Mouse (Mus musculus): ENCODE measurements around the gene Car7. TPM values are rescaled to one million over a fixed set of nuclear protein-coding genes. Genes with fewer than 3 reads are reported as not detected.

The Car7 gene
- polyA plus RNA-seq, 1 experiment from 2014 or later, result 1.2 TPM

DNA sequence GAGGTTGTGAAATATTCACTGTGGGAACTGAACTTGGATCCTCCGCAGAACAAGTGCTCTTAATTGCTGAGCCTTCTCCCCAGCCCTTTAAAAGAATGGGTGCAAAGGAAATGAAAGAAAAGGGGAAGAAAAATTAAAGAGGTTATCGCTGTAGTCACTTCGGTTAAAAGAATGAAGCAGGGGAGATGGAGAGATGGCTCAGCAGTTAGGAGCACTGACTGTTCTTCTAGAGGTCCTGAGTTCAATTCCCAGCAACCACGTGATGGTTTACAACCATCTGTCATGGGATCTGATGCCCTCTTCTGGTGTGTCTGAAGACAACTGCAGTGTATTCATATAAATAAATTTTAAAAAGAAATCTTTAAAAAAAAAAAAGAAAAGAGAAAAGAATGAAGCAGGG is 1.5 kb downstream of the Car7 start:
- Histone ChIP-seq H3K27ac (ENCODE audit: low read depth, low read length) (no peak overlapping the region), H3K4me2 (ENCODE audit: low read depth) (no peak overlapping the region), H3K36me3 (ENCODE audit: control insufficient read depth, insufficient read depth, low read length) (no peaks in the 10 kb centered on the region), H3K4me3 (ENCODE audit: low read depth, low read length) (no peak overlapping the region), H3K9me3 (ENCODE audit: control insufficient read depth, low read length) (no peaks in the 10 kb centered on the region), H3K9ac (ENCODE audit: low read length) (no peak overlapping the region), H3K4me1 (ENCODE audit: control insufficient read depth, insufficient read depth, low read length) (peaks cover 9% of the 10 kb centered on the region), H3K27me3 (ENCODE audit: control insufficient read depth, insufficient read depth, low read length) (peaks cover 18% of the 10 kb centered on the region)
- ATAC-seq (ENCODE audit: insufficient read depth, low FRiP score, low TSS enrichment) (no peak), DNase-seq (ENCODE audit: low spot score) (no peak)
- 83% methylated on average over 4 of the region's 4 CpGs for WGBS

DNA sequence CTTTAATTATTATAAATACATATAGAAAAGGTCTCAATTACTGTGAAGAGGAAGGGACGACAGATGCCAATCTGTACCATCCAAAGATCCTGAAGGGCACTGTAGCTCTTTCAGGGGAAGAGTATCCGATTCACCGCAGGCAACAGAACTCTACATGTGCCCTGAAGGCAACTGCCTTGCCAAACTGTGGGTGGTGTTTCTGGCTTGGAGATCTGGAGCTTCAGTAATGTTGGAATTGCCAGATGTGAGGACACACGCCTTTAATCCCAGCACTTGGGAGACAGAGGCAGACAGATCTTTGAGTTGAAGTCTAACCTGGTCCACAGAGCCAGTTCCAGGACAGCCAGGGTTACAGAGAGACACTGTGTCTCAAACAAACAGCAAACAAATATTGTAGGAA is 4.4 kb downstream of the Car7 start:
- H3K4me2 ChIP-seq (ENCODE audit: low read depth), result no peak overlapping the region
- H3K27ac ChIP-seq (ENCODE audit: low read depth, low read length), result no peak overlapping the region
- H3K4me1 ChIP-seq (ENCODE audit: control insufficient read depth, insufficient read depth, low read length), result peaks cover 6% of the 10 kb centered on the region; the same call in 1 of the 2 replicates
- H3K9me3 ChIP-seq (ENCODE audit: control insufficient read depth, low read length), result no peaks in the 10 kb centered on the region
- no peak overlapping the region for H3K4me3 ChIP-seq (ENCODE audit: low read depth, low read length)
- H3K9ac ChIP-seq (ENCODE audit: low read length), result no peak overlapping the region
- H3K27me3 ChIP-seq (ENCODE audit: control insufficient read depth, insufficient read depth, low read length), result peaks cover 45% of the 10 kb centered on the region
- H3K36me3 ChIP-seq (ENCODE audit: control insufficient read depth, insufficient read depth, low read length), result no peaks in the 10 kb centered on the region
- ATAC-seq (ENCODE audit: insufficient read depth, low FRiP score, low TSS enrichment), result no peak
- DNase-seq (ENCODE audit: low spot score), result no peak
- WGBS, result 79% methylated on average over 4 of the region's 4 CpGs

DNA sequence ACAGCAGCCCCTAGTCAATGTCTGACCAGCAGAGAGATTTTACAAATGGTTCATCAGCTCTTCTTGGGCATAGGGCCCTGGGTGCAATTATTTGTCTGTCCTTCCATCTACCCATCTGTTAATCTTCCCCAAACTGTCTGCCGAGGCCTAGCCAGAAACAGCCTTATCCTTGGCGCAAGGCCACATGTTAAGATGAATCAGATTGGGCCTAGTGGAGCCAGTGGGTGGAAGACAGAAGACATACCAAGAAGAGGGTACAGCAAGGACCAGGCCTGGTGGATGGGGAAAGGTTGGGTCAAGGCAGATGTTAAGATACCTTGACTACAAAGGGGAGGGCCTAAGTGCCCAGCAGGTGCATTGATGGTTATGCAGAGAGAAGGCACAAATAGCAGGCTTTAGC is 5.1 kb downstream of the Car7 start:
- H3K27me3 ChIP-seq (ENCODE audit: control insufficient read depth, insufficient read depth, low read length), result peaks cover 45% of the 10 kb centered on the region
- WGBS, result 93% methylated on average over 2 of the region's 2 CpGs
- no peak overlapping the region for H3K4me3 ChIP-seq (ENCODE audit: low read depth, low read length)

DNA sequence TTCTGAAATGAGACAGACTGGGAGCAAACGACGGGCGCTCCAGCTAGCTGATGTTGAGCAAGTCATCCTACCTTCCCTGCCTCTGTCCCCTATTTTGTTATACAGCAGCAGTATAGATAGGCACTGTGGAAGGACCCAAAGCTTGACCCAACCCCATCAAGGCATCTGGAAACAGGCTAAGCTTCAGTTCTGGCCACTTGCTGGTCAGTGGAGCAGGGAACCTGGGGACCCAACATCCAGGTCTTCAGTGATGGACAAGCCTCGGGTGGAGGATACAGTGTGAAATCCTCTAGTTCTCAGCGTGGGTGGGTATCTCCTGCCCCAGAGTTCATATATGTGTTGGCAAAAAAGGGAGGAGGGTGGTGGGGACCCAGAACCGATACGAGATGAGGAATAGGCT is 5.7 kb downstream of the Car7 start:
- DNase-seq (ENCODE audit: low spot score), result no peak
- H3K27ac ChIP-seq (ENCODE audit: low read depth, low read length), result no peak overlapping the region
- H3K4me3 ChIP-seq (ENCODE audit: low read depth, low read length), result peak overlapping the region; percentile 43
- H3K9ac ChIP-seq (ENCODE audit: low read length), result no peak overlapping the region
- no peaks in the 10 kb centered on the region for H3K9me3 ChIP-seq (ENCODE audit: control insufficient read depth, low read length)
- H3K4me2 ChIP-seq (ENCODE audit: low read depth), result peak overlapping the region; percentile 89
- ATAC-seq (ENCODE audit: insufficient read depth, low FRiP score, low TSS enrichment), result no peak
- peaks cover under 1% of the 10 kb centered on the region; the same call in 1 of the 2 replicates for H3K4me1 ChIP-seq (ENCODE audit: control insufficient read depth, insufficient read depth, low read length)
- H3K27me3 ChIP-seq (ENCODE audit: control insufficient read depth, insufficient read depth, low read length), result peaks cover 45% of the 10 kb centered on the region
- no peaks in the 10 kb centered on the region for H3K36me3 ChIP-seq (ENCODE audit: control insufficient read depth, insufficient read depth, low read length)
- WGBS, result 37% methylated on average over 7 of the region's 7 CpGs

More for the DNA sequence above, 5.1 kb downstream of the Car7 start:
- Histone ChIP-seq H3K27ac (ENCODE audit: low read depth, low read length) (no peak overlapping the region), H3K4me2 (ENCODE audit: low read depth) (no peak overlapping the region), H3K4me1 (ENCODE audit: control insufficient read depth, insufficient read depth, low read length) (peaks cover 6% of the 10 kb centered on the region; the same call in 1 of the 2 replicates), H3K36me3 (ENCODE audit: control insufficient read depth, insufficient read depth, low read length) (no peaks in the 10 kb centered on the region), H3K9ac (ENCODE audit: low read length) (no peak overlapping the region), H3K9me3 (ENCODE audit: control insufficient read depth, low read length) (no peaks in the 10 kb centered on the region)
- DNase-seq (ENCODE audit: low spot score), result no peak
- no peak for ATAC-seq (ENCODE audit: insufficient read depth, low FRiP score, low TSS enrichment)

DNA sequence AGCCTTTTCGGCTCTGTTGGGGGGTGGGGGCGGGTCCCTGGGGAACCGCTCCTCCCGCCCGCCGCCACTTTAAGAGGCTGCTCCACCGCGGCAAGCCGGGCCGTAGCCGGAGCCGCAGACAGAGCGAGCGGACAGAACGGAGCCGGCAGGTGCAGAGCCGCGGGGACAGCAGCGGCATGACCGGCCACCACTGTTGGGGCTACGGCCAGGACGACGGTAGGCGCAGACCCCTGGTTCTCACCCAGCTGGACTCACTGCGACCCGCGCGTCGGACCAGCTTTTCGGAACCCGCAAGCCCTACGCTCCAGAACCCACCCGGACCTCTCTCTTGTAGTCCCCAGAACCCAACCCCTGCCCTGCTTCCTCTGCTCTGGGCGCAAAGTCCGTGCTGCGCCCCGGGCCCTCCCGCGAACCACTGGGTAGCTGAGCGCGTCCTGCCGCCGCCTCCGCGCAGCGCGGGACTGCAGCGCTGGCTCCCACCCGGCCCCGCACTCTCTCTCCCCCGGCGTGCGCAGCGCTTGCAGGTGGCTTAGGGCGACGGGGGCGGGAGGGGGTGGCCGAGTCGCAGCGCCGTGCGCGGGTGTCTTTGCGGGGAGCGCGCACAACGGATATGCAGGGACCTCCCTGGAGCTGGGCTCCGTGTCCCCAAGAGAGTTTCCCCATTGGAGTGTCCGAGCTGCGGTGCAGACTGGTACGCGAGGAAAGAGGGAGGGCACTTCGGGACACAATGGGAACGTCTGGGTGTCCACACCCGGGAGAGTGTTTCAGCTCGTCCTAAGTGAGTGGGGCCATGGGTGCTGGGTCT is 6.4 kb downstream of the Car7 start:
- no peaks in the 10 kb centered on the region; the same call in 1 of the 2 replicates for H3K4me1 ChIP-seq (ENCODE audit: control insufficient read depth, insufficient read depth, low read length)
- peak; percentile 46 for DNase-seq (ENCODE audit: low spot score)
- H3K4me3 ChIP-seq (ENCODE audit: low read depth, low read length), result peak overlapping the region; percentile 43
- no peaks in the 10 kb centered on the region for H3K36me3 ChIP-seq (ENCODE audit: control insufficient read depth, insufficient read depth, low read length)
- whole genome bisulfite sequencing, result under 1% methylated on average over 62 of the region's 76 CpGs
- H3K9me3 ChIP-seq (ENCODE audit: control insufficient read depth, low read length), result no peaks in the 10 kb centered on the region
- ATAC-seq (ENCODE audit: insufficient read depth, low FRiP score, low TSS enrichment), result peak; percentile 70
- peaks cover 45% of the 10 kb centered on the region for H3K27me3 ChIP-seq (ENCODE audit: control insufficient read depth, insufficient read depth, low read length)
- peak overlapping the region; percentile 89 for H3K4me2 ChIP-seq (ENCODE audit: low read depth)
- no peak overlapping the region for H3K27ac ChIP-seq (ENCODE audit: low read depth, low read length)
- peak overlapping the region; percentile 2 for H3K9ac ChIP-seq (ENCODE audit: low read length)

DNA sequence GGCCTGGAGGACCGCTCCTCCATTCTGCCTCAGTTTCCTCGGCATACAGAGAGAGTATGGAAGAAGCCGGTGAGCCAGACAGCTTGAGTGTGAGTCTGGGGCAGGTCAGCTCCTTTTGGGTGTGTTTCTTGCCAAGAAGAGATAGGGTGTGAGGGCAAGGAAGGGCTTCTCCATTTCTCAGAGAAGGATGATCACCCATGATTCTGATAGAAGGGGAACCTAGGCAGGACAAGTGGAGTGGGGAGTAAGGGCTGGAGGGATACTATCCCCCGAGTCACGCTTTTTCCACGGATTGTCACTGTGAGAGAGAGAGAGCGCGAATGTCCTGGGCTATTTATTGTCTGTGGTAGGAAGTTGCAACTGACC is 7.0 kb downstream of the Car7 start:
- H3K4me1 ChIP-seq (ENCODE audit: control insufficient read depth, insufficient read depth, low read length), result no peaks in the 10 kb centered on the region; the same call in 1 of the 2 replicates
- peak overlapping the region; percentile 89 for H3K4me2 ChIP-seq (ENCODE audit: low read depth)
- H3K27me3 ChIP-seq (ENCODE audit: control insufficient read depth, insufficient read depth, low read length), result peaks cover 45% of the 10 kb centered on the region
- H3K36me3 ChIP-seq (ENCODE audit: control insufficient read depth, insufficient read depth, low read length), result no peaks in the 10 kb centered on the region
- 15% methylated on average over 8 of the region's 8 CpGs for WGBS
- no peak for DNase-seq (ENCODE audit: low spot score)
- 0 out of 2 replicates have a peak overlapping the region, but pooled peaks have one; percentile 2 for H3K9ac ChIP-seq (ENCODE audit: low read length)
- no peaks in the 10 kb centered on the region for H3K9me3 ChIP-seq (ENCODE audit: control insufficient read depth, low read length)
- peak overlapping the region; percentile 43 for H3K4me3 ChIP-seq (ENCODE audit: low read depth, low read length)
- ATAC-seq (ENCODE audit: insufficient read depth, low FRiP score, low TSS enrichment), result no peak
- no peak overlapping the region for H3K27ac ChIP-seq (ENCODE audit: low read depth, low read length)

DNA sequence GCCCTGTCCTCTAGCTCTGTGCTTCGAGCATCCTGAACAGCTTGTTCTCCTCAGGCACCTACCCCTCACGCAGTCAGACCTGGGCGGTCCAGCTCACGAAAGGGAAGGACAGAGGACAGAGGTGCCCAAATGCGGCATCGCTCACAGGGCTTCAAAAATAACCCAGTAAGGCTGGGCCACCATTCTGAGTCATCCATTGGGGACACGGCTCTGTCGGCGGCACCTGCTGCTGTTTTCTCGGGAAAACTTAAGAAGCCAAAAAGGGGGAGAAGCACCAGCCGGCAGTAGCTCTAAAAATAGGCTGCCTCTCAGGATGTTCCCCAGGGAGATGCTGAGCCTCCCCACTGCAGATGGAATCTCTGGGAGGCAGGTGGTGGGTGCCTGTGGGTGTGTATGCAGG is 7.7 kb downstream of the Car7 start:
- 15% methylated on average over 11 of the region's 11 CpGs for WGBS
- H3K27me3 ChIP-seq (ENCODE audit: control insufficient read depth, insufficient read depth, low read length), result peaks cover 45% of the 10 kb centered on the region
- H3K36me3 ChIP-seq (ENCODE audit: control insufficient read depth, insufficient read depth, low read length), result no peaks in the 10 kb centered on the region
- DNase-seq (ENCODE audit: low spot score) (no peak), ATAC-seq (ENCODE audit: insufficient read depth, low FRiP score, low TSS enrichment) (no peak)
- H3K4me3 ChIP-seq (ENCODE audit: low read depth, low read length), result no peak overlapping the region
- H3K27ac ChIP-seq (ENCODE audit: low read depth, low read length), result no peak overlapping the region
- no peak overlapping the region for H3K9ac ChIP-seq (ENCODE audit: low read length)
- no peaks in the 10 kb centered on the region for H3K9me3 ChIP-seq (ENCODE audit: control insufficient read depth, low read length)
- no peak overlapping the region for H3K4me2 ChIP-seq (ENCODE audit: low read depth)
- H3K4me1 ChIP-seq (ENCODE audit: control insufficient read depth, insufficient read depth, low read length), result no peaks in the 10 kb centered on the region; the same call in 1 of the 2 replicates

DNA sequence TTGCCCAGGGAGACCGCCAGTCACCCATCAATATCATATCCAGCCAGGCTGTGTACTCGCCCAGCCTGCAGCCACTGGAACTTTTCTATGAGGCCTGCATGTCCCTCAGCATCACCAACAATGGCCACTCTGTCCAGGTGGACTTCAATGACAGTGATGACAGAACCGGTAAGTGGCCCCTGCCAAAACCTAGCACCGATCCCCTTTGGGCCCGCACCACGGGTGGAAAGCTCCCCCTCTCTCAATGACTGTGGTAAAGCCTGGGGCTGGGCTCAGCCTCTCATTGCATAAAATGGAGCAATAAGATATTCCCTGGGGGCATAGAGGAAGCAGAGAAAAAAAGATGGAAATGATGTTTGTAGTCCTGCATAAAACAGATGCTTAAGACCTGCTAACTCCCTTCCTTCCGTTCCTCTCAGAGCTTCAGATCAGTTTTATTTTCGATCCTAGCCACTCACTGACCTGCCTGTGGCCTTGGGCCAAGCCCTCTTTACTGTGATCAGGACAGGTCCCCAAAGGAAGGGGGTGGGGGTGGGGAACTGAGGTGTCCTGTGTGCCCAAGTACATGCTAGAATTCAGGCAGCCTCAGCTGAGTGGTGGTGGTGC is 9.1 kb downstream of the Car7 start:
- no peak for DNase-seq (ENCODE audit: low spot score)
- H3K27me3 ChIP-seq (ENCODE audit: control insufficient read depth, insufficient read depth, low read length), result peaks cover 45% of the 10 kb centered on the region
- no peak overlapping the region for H3K9ac ChIP-seq (ENCODE audit: low read length)
- no peaks in the 10 kb centered on the region; the same call in 1 of the 2 replicates for H3K4me1 ChIP-seq (ENCODE audit: control insufficient read depth, insufficient read depth, low read length)
- H3K36me3 ChIP-seq (ENCODE audit: control insufficient read depth, insufficient read depth, low read length), result no peaks in the 10 kb centered on the region
- H3K27ac ChIP-seq (ENCODE audit: low read depth, low read length), result no peak overlapping the region
- no peak overlapping the region for H3K4me2 ChIP-seq (ENCODE audit: low read depth)
- WGBS, result 86% methylated on average over 8 of the region's 8 CpGs
- no peak for ATAC-seq (ENCODE audit: insufficient read depth, low FRiP score, low TSS enrichment)
- no peak overlapping the region for H3K4me3 ChIP-seq (ENCODE audit: low read depth, low read length)
- no peaks in the 10 kb centered on the region for H3K9me3 ChIP-seq (ENCODE audit: control insufficient read depth, low read length)

DNA sequence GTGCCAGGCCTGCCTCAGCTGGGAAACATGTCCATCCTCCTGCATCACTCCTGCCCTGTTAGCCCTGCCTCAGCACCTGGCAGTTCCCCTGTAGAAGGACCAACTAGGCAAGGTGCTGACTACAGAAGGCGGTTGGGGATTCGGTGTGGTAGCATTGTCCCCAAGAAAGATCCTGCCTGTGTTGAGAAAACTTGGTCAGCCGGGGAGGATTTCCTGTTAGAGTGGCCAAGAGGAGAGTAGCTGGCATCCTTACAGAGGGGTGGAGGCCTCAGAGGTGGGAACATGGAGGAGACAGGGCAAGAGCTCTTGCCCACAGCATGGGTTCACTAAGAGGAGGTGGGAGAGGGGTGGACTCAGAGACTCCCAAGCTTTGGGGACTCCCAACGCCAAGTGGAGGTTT is 20.7 kb downstream of the Car7 start:
- WGBS, result 89% methylated on average over 4 of the region's 4 CpGs
- no peak for ATAC-seq (ENCODE audit: insufficient read depth, low FRiP score, low TSS enrichment)
- H3K4me2 ChIP-seq (ENCODE audit: low read depth), result no peak overlapping the region
- no peak overlapping the region for H3K4me3 ChIP-seq (ENCODE audit: low read depth, low read length)
- H3K4me1 ChIP-seq (ENCODE audit: control insufficient read depth, insufficient read depth, low read length), result no peaks in the 10 kb centered on the region
- H3K9me3 ChIP-seq (ENCODE audit: control insufficient read depth, low read length), result no peaks in the 10 kb centered on the region
- no peak overlapping the region for H3K9ac ChIP-seq (ENCODE audit: low read length)
- H3K27ac ChIP-seq (ENCODE audit: low read depth, low read length), result no peak overlapping the region
- no peaks in the 10 kb centered on the region for H3K27me3 ChIP-seq (ENCODE audit: control insufficient read depth, insufficient read depth, low read length)
- DNase-seq (ENCODE audit: low spot score), result no peak
- H3K36me3 ChIP-seq (ENCODE audit: control insufficient read depth, insufficient read depth, low read length), result no peaks in the 10 kb centered on the region

All from neural tube, embryonic 11.5 days (tissue).